Mouse (Mus musculus) forebrain, embryonic 15.5 days (tissue): ENCODE measurements at regions not wholly inside any gene's neighbourhood (a gene's known extent, or its start where the extent isn't known, plus 50 kb on each side); places are given as distances from the start of the nearest gene placed in this dataset.

Source experiments
- ATAC-seq: fragments of 200-750 bp; cut with Nextera tagmentation; replicated peaks from 2 replicates; pipeline ENCODE4 v1.8.0; 2017; ENCODE audit warnings: mild to moderate bottlenecking, moderate TSS enrichment, moderate library complexity
- H3K27ac ChIP-seq: fragments of 300-500 bp; sonication (generic); replicated peaks from 2 replicates; pipeline ENCODE4 v1.5.1; 2015; ENCODE audit warnings: mild to moderate bottlenecking, inconsistent platforms
- H3K27me3 ChIP-seq: fragments of 300-500 bp; sonication (generic); 2 replicates; pipeline ENCODE4 v1.6.1; 2015; ENCODE audit warnings: inconsistent platforms
- H3K36me3 ChIP-seq: fragments of 300-500 bp; sonication (generic); 2 replicates; pipeline ENCODE4 v1.6.1; 2015; ENCODE audit warnings: mild to moderate bottlenecking, inconsistent platforms
- H3K4me1 ChIP-seq: fragments of 300-500 bp; sonication (generic); 2 replicates; pipeline ENCODE4 v1.6.1; 2015; ENCODE audit warnings: inconsistent platforms
- H3K4me2 ChIP-seq: fragments of 300-500 bp; sonication (generic); replicated peaks from 2 replicates; pipeline ENCODE4 v1.6.1; 2015; ENCODE audit warnings: mild to moderate bottlenecking, inconsistent platforms
- H3K4me3 ChIP-seq: fragments of 300-500 bp; sonication (generic); 2 replicates; pipeline ENCODE4 v1.5.1; 2015; ENCODE audit warnings: mild to moderate bottlenecking, inconsistent platforms
- H3K9ac ChIP-seq: fragments of 300-500 bp; sonication (generic); replicated peaks from 2 replicates; pipeline ENCODE4 v1.6.1; 2015; ENCODE audit warnings: mild to moderate bottlenecking, inconsistent platforms
- H3K9me3 ChIP-seq: fragments of 300-500 bp; sonication (generic); 2 replicates; pipeline ENCODE4 v1.6.1; 2016; ENCODE audit warnings: inconsistent platforms
- WGBS: fragments of 180-500 bp; shearing (Covaris S2); methylation state at CpG from one replicate; pipeline ENCODE4 v1.1.7; 2015; ENCODE audit warnings: mixed read lengths; 5-methylcytosine and 5-hydroxymethylcytosine counted together

GRCm38 (mm10) chr11:15386229-15386628 lies 787.2 kb downstream of the Pom121l12 start:
- Histone ChIP-seq H3K4me1 (no peaks in the 10 kb centered on the region), H3K9ac (no peak overlapping the region), H3K36me3 (no peaks in the 10 kb centered on the region), H3K9me3 (no peaks in the 10 kb centered on the region), H3K27ac (no peak overlapping the region), H3K4me2 (no peak overlapping the region), H3K27me3 (no peaks in the 10 kb centered on the region), H3K4me3 (no peak overlapping the region)
- 65% methylated on average over 2 of the region's 2 CpGs for WGBS
- peak; percentile 90 for ATAC-seq

GRCm38 (mm10) chr11:15435806-15436205 lies 821.7 kb upstream of the Vstm2a start:
- H3K4me1 ChIP-seq = no peaks in the 10 kb centered on the region
- no peak overlapping the region for H3K4me3 ChIP-seq
- no peak overlapping the region for H3K4me2 ChIP-seq
- WGBS = 62% methylated on average over 2 of the region's 2 CpGs
- H3K27me3 ChIP-seq = no peaks in the 10 kb centered on the region
- no peak overlapping the region for H3K27ac ChIP-seq
- no peaks in the 10 kb centered on the region for H3K9me3 ChIP-seq
- H3K36me3 ChIP-seq = no peaks in the 10 kb centered on the region
- ATAC-seq = no peak
- H3K9ac ChIP-seq = no peak overlapping the region
